Mouse (Mus musculus) heart, embryonic 10.5 days (tissue): Measurements from ENCODE around the gene Ccl27b. TPM values are rescaled to one million over a fixed set of nuclear protein-coding genes. Genes with fewer than 3 reads are reported as not detected.
"Not testable (repeated sequence)": the region's sequence is repeated elsewhere in the genome, so short reads cannot be mapped to it uniquely, and the experiment has no call there.

Experiments
- DNase-seq: peaks from one replicate; pipeline ENCODE4 v3.0.0-alpha.2; 2017; ENCODE audit warnings: low spot score
- H3K27ac ChIP-seq: fragments of 300-500 bp; sonication (generic); 2 replicates; pipeline ENCODE4 v1.5.1; 2016; ENCODE audit warnings: mild to moderate bottlenecking
- H3K27me3 ChIP-seq: fragments of 300-500 bp; sonication (generic); 2 replicates; pipeline ENCODE4 v1.6.1; 2016; ENCODE audit warnings: mild to moderate bottlenecking; ENCODE audit not compliant: poor library complexity, insufficient read depth, severe bottlenecking
- H3K36me3 ChIP-seq: fragments of 300-500 bp; sonication (generic); 2 replicates; pipeline ENCODE4 v1.6.1; 2016; ENCODE audit warnings: mild to moderate bottlenecking, moderate library complexity
- H3K4me1 ChIP-seq: fragments of 300-500 bp; sonication (generic); 2 replicates; pipeline ENCODE4 v1.6.1; 2016; ENCODE audit warnings: mild to moderate bottlenecking
- H3K4me3 ChIP-seq: fragments of 300-500 bp; sonication (generic); 2 replicates; pipeline ENCODE4 v1.5.1; 2016; ENCODE audit warnings: mild to moderate bottlenecking, moderate library complexity
- H3K9me3 ChIP-seq: fragments of 300-500 bp; sonication (generic); 2 replicates; pipeline ENCODE4 v1.6.1; 2016; ENCODE audit warnings: mild to moderate bottlenecking, moderate library complexity
- WGBS: fragments of 180-500 bp; shearing (Covaris S2); methylation state at CpG from one replicate; pipeline ENCODE4 v1.1.7; 2016; 5-methylcytosine and 5-hydroxymethylcytosine counted together
- polyA plus RNA-seq: library from polyadenylated mRNA; unstranded; fragments of >200 nt; fragmentation: Nextera tagmentation; extraction: Ambion mirVana; gene quantifications from 2 replicates; pipeline ENCODE4 v1.2.1, GENCODE M21; 2016

Gene Ccl27b
- not detected in 2 replicates for polyA plus RNA-seq

- H3K27ac ChIP-seq, DNase-seq, H3K9me3 ChIP-seq, H3K4me1 ChIP-seq, H3K4me3 ChIP-seq, H3K27me3 ChIP-seq, H3K36me3 ChIP-seq: not testable (repeated sequence)
- WGBS: no CpG with 5 or more reads among the region's 9 CpGs
Measured at GRCm38 (mm10) chr4:42654951-42655350, at the start of gene Ccl27b. Gene Ccl27b (plus strand): TSS chr4:42655251.

GRCm38 (mm10) chr4:42611895-42612294 is 43.2 kb upstream of the Ccl27b start, which contains the start of gene Gm10591:
Gene Gm10591 (plus strand): TSS chr4:42612195.
- not testable (repeated sequence) for DNase-seq, H3K36me3 ChIP-seq, H3K4me1 ChIP-seq, H3K27ac ChIP-seq, H3K27me3 ChIP-seq, H3K9me3 ChIP-seq, H3K4me3 ChIP-seq
- no CpG with 5 or more reads among the region's 5 CpGs for WGBS

- not testable (repeated sequence) for H3K4me3 ChIP-seq, H3K27ac ChIP-seq, H3K4me1 ChIP-seq, H3K36me3 ChIP-seq, DNase-seq, H3K9me3 ChIP-seq, H3K27me3 ChIP-seq
- WGBS: no CpG with 5 or more reads among the region's 8 CpGs
Measured at GRCm38 (mm10) chr4:42629419-42629818, 25.6 kb upstream of the Ccl27b start, which contains the start of gene Gm2564. Gene Gm2564 (plus strand): TSS chr4:42629719.

- not testable (repeated sequence) for H3K9me3 ChIP-seq, H3K27me3 ChIP-seq, DNase-seq, H3K4me1 ChIP-seq, H3K4me3 ChIP-seq, H3K36me3 ChIP-seq, H3K27ac ChIP-seq
- WGBS: no CpG with 5 or more reads among the region's 3 CpGs
Measured at GRCm38 (mm10) chr4:42661793-42662192, 6.7 kb downstream of the Ccl27b start, which contains the start of gene Il11ra2. Gene Il11ra2 (minus strand): TSS chr4:42661893.

- not testable (repeated sequence) for H3K27me3 ChIP-seq, DNase-seq, H3K4me1 ChIP-seq, H3K36me3 ChIP-seq, H3K4me3 ChIP-seq, H3K9me3 ChIP-seq, H3K27ac ChIP-seq
- no CpG with 5 or more reads among the region's 4 CpGs for WGBS
Measured at GRCm38 (mm10) chr4:42675415-42675814, 20.4 kb downstream of the Ccl27b start.

GRCm38 (mm10) chr4:42679365-42679764 is 24.3 kb downstream of the Ccl27b start:
- H3K27ac ChIP-seq, H3K36me3 ChIP-seq, H3K4me1 ChIP-seq, DNase-seq, H3K4me3 ChIP-seq, H3K27me3 ChIP-seq, H3K9me3 ChIP-seq: not testable (repeated sequence)
- no CpG with 5 or more reads among the region's 7 CpGs for WGBS

- WGBS: no CpG with 5 or more reads among the region's 32 CpGs
- not testable (repeated sequence) for H3K27me3 ChIP-seq, H3K9me3 ChIP-seq, DNase-seq, H3K4me3 ChIP-seq, H3K36me3 ChIP-seq, H3K27ac ChIP-seq, H3K4me1 ChIP-seq
Measured at GRCm38 (mm10) chr4:42680374-42681356, 25.6 kb downstream of the Ccl27b start.

GRCm38 (mm10) chr4:42681473-42682182 is 26.6 kb downstream of the Ccl27b start:
- not testable (repeated sequence) for H3K4me1 ChIP-seq, H3K4me3 ChIP-seq, H3K36me3 ChIP-seq, H3K9me3 ChIP-seq, DNase-seq, H3K27me3 ChIP-seq, H3K27ac ChIP-seq
- WGBS: no CpG with 5 or more reads among the region's 66 CpGs

- DNase-seq: not testable (repeated sequence)
Measured at GRCm38 (mm10) chr4:42682183-42682524, 27.1 kb downstream of the Ccl27b start.

More at GRCm38 (mm10) chr4:42682183-42682524, 27.1 kb downstream of the Ccl27b start:
- H3K27me3 ChIP-seq, H3K36me3 ChIP-seq, H3K27ac ChIP-seq, H3K4me3 ChIP-seq, H3K9me3 ChIP-seq, H3K4me1 ChIP-seq: not testable (repeated sequence)
- no CpG with 5 or more reads among the region's 18 CpGs for WGBS

Other genes with a start within 250 kb of the Ccl27b start
- not detected in 2 replicates for gene Gm21586, start 215.9 kb upstream of the Ccl27b start, polyA plus RNA-seq
- not detected in 2 replicates for gene Gm2163, start 188.5 kb upstream of the Ccl27b start, polyA plus RNA-seq
- not detected in 2 replicates for gene Fam205a2, start 127.1 kb upstream of the Ccl27b start, polyA plus RNA-seq
- gene Gm10591, start 43.1 kb upstream of the Ccl27b start, polyA plus RNA-seq: not detected in 2 replicates
- not detected in 2 replicates for gene Gm2564, start 25.5 kb upstream of the Ccl27b start, polyA plus RNA-seq
- not detected in 2 replicates for gene Il11ra2, start 6.6 kb downstream of the Ccl27b start, polyA plus RNA-seq
- not detected in 2 replicates for gene 4930578G10Rik, start 80.3 kb downstream of the Ccl27b start, polyA plus RNA-seq
- gene Ccl19, start 101.3 kb downstream of the Ccl27b start, polyA plus RNA-seq: 0.21 TPM in 1 of 2 replicates, not detected in the other
- not detected in 2 replicates for gene Ccl21a, start 118.7 kb downstream of the Ccl27b start, polyA plus RNA-seq
- gene Fam205a1, start 198.6 kb downstream of the Ccl27b start, polyA plus RNA-seq: 0.04 TPM in 2 replicates
- gene Gm12394, start 201.5 kb downstream of the Ccl27b start, polyA plus RNA-seq: 0.09 and 0.19 TPM in 2 replicates
- 0.16 and 0.24 TPM in 2 replicates for gene Fam205c, start 219.0 kb downstream of the Ccl27b start, polyA plus RNA-seq